Comparison of ENCODE assay signal across 8 mouse cellular contexts in genomic region chr13:22033741-22034442, GRCm38 (mm10). TPM values are rescaled to one million over a fixed set of nuclear protein-coding genes. Genes with fewer than 3 reads are reported as not detected.
DNase-seq lines count a peak whose midpoint lies in the region; ATAC-seq and TF ChIP-seq lines count a peak whose summit lies in the region.

No protein-coding gene starts in this region.

- H3K27ac ChIP-seq in kidney, embryonic 14.5 days (ENCODE audit: low read depth, low read length): peak overlapping the region; percentile 45; the same call in 1 of the 2 replicates
- peak overlapping the region; percentile 56; the same call in 1 of the 2 replicates for H3K27ac ChIP-seq in MEL (ENCODE audit: control insufficient read depth, low read depth, low read length)
- H3K27ac ChIP-seq in forebrain, embryonic 16.5 days (ENCODE audit: low read length): no peak overlapping the region
- peak overlapping the region; percentile 99 for H3K27ac ChIP-seq in liver, embryonic 16.5 days (ENCODE audit: low read length)

- peak overlapping the region; percentile 45 for H3K4me3 ChIP-seq in kidney, embryonic 14.5 days (ENCODE audit: low read length)
- H3K4me3 ChIP-seq in MEL (ENCODE audit: control insufficient read depth in 1 of 2, insufficient read depth in 1 of 2, low read depth in 2 of 2, low read length in 2 of 2): peak overlapping the region; percentile 17 to 43; a peak in 3 of 4 replicates
- peak overlapping the region; percentile 9; the same call in 1 of the 2 replicates for H3K4me3 ChIP-seq in forebrain, embryonic 16.5 days (replicated peaks; ENCODE audit: low read length)
- H3K4me3 ChIP-seq in liver, embryonic 16.5 days (ENCODE audit: low read depth, low read length): peak overlapping the region; percentile 71

- no peak for TF ChIP-seq RAD21 in MEL (IDR thresholded peaks at IDR 0.05; ENCODE audit: low read depth, low read length)

- DNase-seq in kidney, adult 8-10 months: no peak
- DNase-seq in MEL (ENCODE audit: low read depth, low spot score): peak; percentile 75
- DNase-seq in adrenal gland, postnatal 4 days (ENCODE audit: low spot score in 2 of 2): no peak
- DNase-seq in spleen, postnatal 4 days (ENCODE audit: low spot score in 2 of 2): no peak
- DNase-seq in layer of hippocampus, adult 18-20 months (ENCODE audit: low spot score in 2 of 2): no peak

- WGBS in kidney, embryonic 14.5 days: 47% methylated on average over 5 of the region's 5 CpGs
- 45% methylated on average over 5 of the region's 5 CpGs for WGBS in forebrain, embryonic 16.5 days
- 29% methylated on average over 5 of the region's 5 CpGs for WGBS in liver, embryonic 16.5 days (ENCODE audit: insufficient replicate concordance)

- no peaks in the 10 kb centered on the region for H3K36me3 ChIP-seq in kidney, embryonic 14.5 days (ENCODE audit: control insufficient read depth, insufficient read depth, low read length)
- peaks cover 0 to 22% of the 10 kb centered on the region in 2 experiments; a peak in 2 of 4 replicates for H3K36me3 ChIP-seq in MEL (ENCODE audit: control insufficient read depth in 1 of 2, insufficient read depth in 2 of 2, low read length in 2 of 2)
- no peaks in the 10 kb centered on the region for H3K36me3 ChIP-seq in forebrain, embryonic 16.5 days (ENCODE audit: control insufficient read depth, insufficient read depth)
- no peaks in the 10 kb centered on the region for H3K36me3 ChIP-seq in liver, embryonic 16.5 days (ENCODE audit: control insufficient read depth, insufficient read depth)

- H3K27me3 ChIP-seq in kidney, embryonic 14.5 days (ENCODE audit: control insufficient read depth, insufficient read depth, low read length): no peaks in the 10 kb centered on the region
- no peaks in the 10 kb centered on the region for H3K27me3 ChIP-seq in MEL (ENCODE audit: control insufficient read depth in 1 of 2, insufficient read depth in 2 of 2, low read length in 2 of 2)
- no peaks in the 10 kb centered on the region for H3K27me3 ChIP-seq in forebrain, embryonic 16.5 days (replicated peaks; ENCODE audit: control insufficient read depth, insufficient read depth, low read length)
- H3K27me3 ChIP-seq in liver, embryonic 16.5 days (ENCODE audit: control insufficient read depth, insufficient read depth, low read depth, low read length): no peaks in the 10 kb centered on the region

- peaks cover 4% of the 10 kb centered on the region; the same call in 1 of the 2 replicates for H3K4me1 ChIP-seq in kidney, embryonic 14.5 days (ENCODE audit: control insufficient read depth, insufficient read depth, low read length)
- peaks cover 0 to 4% of the 10 kb centered on the region in 2 experiments; a peak in 2 of 4 replicates for H3K4me1 ChIP-seq in MEL (ENCODE audit: control insufficient read depth in 1 of 2, insufficient read depth in 2 of 2, low read length in 2 of 2)
- peaks cover 21% of the 10 kb centered on the region for H3K4me1 ChIP-seq in forebrain, embryonic 16.5 days (replicated peaks; ENCODE audit: control insufficient read depth, insufficient read depth, low read length)
- H3K4me1 ChIP-seq in liver, embryonic 16.5 days (ENCODE audit: control insufficient read depth, low read depth, low read length): peaks cover 36% of the 10 kb centered on the region

- no peaks in the 10 kb centered on the region for H3K9me3 ChIP-seq in kidney, embryonic 14.5 days (ENCODE audit: control insufficient read depth, low read length)
- H3K9me3 ChIP-seq in MEL (replicated peaks; ENCODE audit: insufficient read depth, low read length): no peaks in the 10 kb centered on the region
- H3K9me3 ChIP-seq in forebrain, embryonic 16.5 days (ENCODE audit: control insufficient read depth, low read length): no peaks in the 10 kb centered on the region
- H3K9me3 ChIP-seq in liver, embryonic 16.5 days (replicated peaks; ENCODE audit: control insufficient read depth, low read length): no peaks in the 10 kb centered on the region

- H3K4me2 ChIP-seq in kidney, embryonic 14.5 days (replicated peaks; ENCODE audit: low read depth, low read length): peak overlapping the region; percentile 48
- peak overlapping the region; percentile 60 for H3K4me2 ChIP-seq in forebrain, embryonic 16.5 days (ENCODE audit: low read length)
- peak overlapping the region; percentile 80 for H3K4me2 ChIP-seq in liver, embryonic 16.5 days (ENCODE audit: low read depth, low read length)

- no peak for ATAC-seq in kidney, embryonic 14.5 days (ENCODE audit: low FRiP score, low TSS enrichment)
- no peak for ATAC-seq in forebrain, embryonic 16.5 days
- no peak for ATAC-seq in liver, embryonic 16.5 days (ENCODE audit: low read depth)

- no peak for TF ChIP-seq POLR2A in MEL (IDR thresholded peaks at IDR 0.05; ENCODE audit: control insufficient read depth in 1 of 2, insufficient read depth in 1 of 2, low read depth in 1 of 2, low read length in 2 of 2, poor library complexity in 1 of 2)

- H3K79me2 ChIP-seq in MEL (ENCODE audit: control insufficient read depth, insufficient read depth, low read length, poor library complexity): no peaks in the 10 kb centered on the region; the same call in 1 of the 2 replicates

- TF ChIP-seq CTCF in MEL (IDR thresholded peaks at IDR 0.05 in 2 of 3, conservative IDR thresholded peaks at IDR 0.05 in 1 of 3; ENCODE audit: control insufficient read depth in 1 of 3, insufficient read depth in 1 of 3, low read depth in 2 of 3, low read length in 3 of 3, poor library complexity in 1 of 3, severe bottlenecking in 1 of 3): no peak

- peak overlapping the region; percentile 67 for H3K9ac ChIP-seq in kidney, embryonic 14.5 days (ENCODE audit: low read depth, low read length)
- peak overlapping the region; percentile 68 for H3K9ac ChIP-seq in MEL (ENCODE audit: control insufficient read depth, low read depth, low read length, poor library complexity, severe bottlenecking)
- no peak overlapping the region for H3K9ac ChIP-seq in forebrain, embryonic 16.5 days (replicated peaks; ENCODE audit: low read depth, low read length)
- H3K9ac ChIP-seq in liver, embryonic 16.5 days (ENCODE audit: low read depth, low read length): peak overlapping the region; percentile 84

- no peak for TF ChIP-seq EP300 in MEL (IDR thresholded peaks at IDR 0.05; ENCODE audit: low read depth in 1 of 2, low read length in 2 of 2)

TF ChIP-seq in MEL, 35 proteins besides CTCF, POLR2A, EP300 and RAD21 (continues in another document):
- TF ChIP-seq MYB (IDR thresholded peaks at IDR 0.05; ENCODE audit: low read depth, low read length): no peak

RNA-seq across cellular contexts. Expression of gene Hist1h2ah, which starts 1.5 kb away (rescaled TPM):
- polyA plus RNA-seq in kidney, embryonic 14.5 days (2014; fragmentation: Nextera tagmentation; extraction: Ambion mirVana): 8.6 and 14.9 TPM in 2 replicates
- 1,264 and 1,284 TPM in 2 replicates for total RNA-seq in MEL (2012; rRNA removed)
- polyA plus RNA-seq in MEL (2012; ENCODE audit: insufficient read depth in 1 of 2, insufficient read length in 2 of 2, low read depth in 1 of 2, low replicate concordance in 2 of 2, missing spikeins in 1 of 2): 1 to 10 TPM in 1 of 2 experiments, not detected in 1; 3.7 TPM
- polyA plus RNA-seq in forebrain, embryonic 16.5 days (2015; fragmentation: Nextera tagmentation; extraction: Ambion mirVana): not detected in 2 replicates
- polyA plus RNA-seq in liver, embryonic 16.5 days (2015; fragmentation: Nextera tagmentation; extraction: Ambion mirVana): 13.7 and 18.8 TPM in 2 replicates
- total RNA-seq in adrenal gland, postnatal 4 days (2021): 100 to 1,000 TPM; 349 to 449 TPM
- 10 to 100 TPM in 1 of 2 experiments, 1 to 10 TPM in 1; 4.9 to 45.9 TPM for total RNA-seq in layer of hippocampus, adult 18-20 months (2021)

RNA-seq across cellular contexts. Expression of gene Hist1h2bk, which starts 1.8 kb away (rescaled TPM):
- 14.1 and 26.0 TPM in 2 replicates for polyA plus RNA-seq in kidney, embryonic 14.5 days (2014; fragmentation: Nextera tagmentation; extraction: Ambion mirVana)
- 2,495 and 3,316 TPM in 2 replicates for total RNA-seq in MEL (2012; rRNA removed)
- 1 to 10 TPM in 1 of 2 experiments, not detected in 1; 5.7 TPM for polyA plus RNA-seq in MEL (2012; ENCODE audit: insufficient read depth in 1 of 2, insufficient read length in 2 of 2, low read depth in 1 of 2, low replicate concordance in 2 of 2, missing spikeins in 1 of 2)
- polyA plus RNA-seq in forebrain, embryonic 16.5 days (2015; fragmentation: Nextera tagmentation; extraction: Ambion mirVana): 3.3 TPM in 1 of 2 replicates, not detected in the other
- polyA plus RNA-seq in liver, embryonic 16.5 days (2015; fragmentation: Nextera tagmentation; extraction: Ambion mirVana): 2.9 and 4.7 TPM in 2 replicates
- 100 to 1,000 TPM; 500 to 615 TPM for total RNA-seq in adrenal gland, postnatal 4 days (2021)
- total RNA-seq in layer of hippocampus, adult 18-20 months (2021): 10 to 100 TPM; 11.4 to 16.1 TPM

RNA-seq across cellular contexts. Expression of gene Hist1h4i, which starts 7.3 kb away (rescaled TPM):
- 33.2 and 38.0 TPM in 2 replicates for polyA plus RNA-seq in kidney, embryonic 14.5 days (2014; fragmentation: Nextera tagmentation; extraction: Ambion mirVana)
- total RNA-seq in MEL (2012; rRNA removed): 1,065 and 1,370 TPM in 2 replicates
- polyA plus RNA-seq in MEL (2012; ENCODE audit: insufficient read depth in 1 of 2, insufficient read length in 2 of 2, low read depth in 1 of 2, low replicate concordance in 2 of 2, missing spikeins in 1 of 2): 10 to 100 TPM in 1 of 2 experiments, not detected in 1; 10.4 TPM
- 14.0 and 14.5 TPM in 2 replicates for polyA plus RNA-seq in forebrain, embryonic 16.5 days (2015; fragmentation: Nextera tagmentation; extraction: Ambion mirVana)
- polyA plus RNA-seq in liver, embryonic 16.5 days (2015; fragmentation: Nextera tagmentation; extraction: Ambion mirVana): 47.5 and 58.3 TPM in 2 replicates
- total RNA-seq in adrenal gland, postnatal 4 days (2021): 100 to 1,000 TPM; 221 to 240 TPM
- total RNA-seq in layer of hippocampus, adult 18-20 months (2021): 10 to 100 TPM; 65.4 to 84.2 TPM

RNA-seq across cellular contexts. Expression of gene Hist1h2ag, which starts 8.9 kb away (rescaled TPM):
- 81.2 and 125 TPM in 2 replicates for polyA plus RNA-seq in kidney, embryonic 14.5 days (2014; fragmentation: Nextera tagmentation; extraction: Ambion mirVana)
- total RNA-seq in MEL (2012; rRNA removed): 766 and 975 TPM in 2 replicates
- polyA plus RNA-seq in MEL (2012; ENCODE audit: insufficient read depth in 1 of 2, insufficient read length in 2 of 2, low read depth in 1 of 2, low replicate concordance in 2 of 2, missing spikeins in 1 of 2): 1 to 10 TPM in 1 of 2 experiments, not detected in 1; 5.9 TPM
- 8.5 and 13.4 TPM in 2 replicates for polyA plus RNA-seq in forebrain, embryonic 16.5 days (2015; fragmentation: Nextera tagmentation; extraction: Ambion mirVana)
- 13.1 and 20.8 TPM in 2 replicates for polyA plus RNA-seq in liver, embryonic 16.5 days (2015; fragmentation: Nextera tagmentation; extraction: Ambion mirVana)
- total RNA-seq in adrenal gland, postnatal 4 days (2021): 100 to 1,000 TPM; 373 to 414 TPM
- 10 to 100 TPM in 1 of 2 experiments, 1 to 10 TPM in 1; 7.8 to 10.3 TPM for total RNA-seq in layer of hippocampus, adult 18-20 months (2021)

RNA-seq across cellular contexts. Expression of gene Hist1h2bj, which starts 9.1 kb away (rescaled TPM):
- 18.7 and 33.9 TPM in 2 replicates for polyA plus RNA-seq in kidney, embryonic 14.5 days (2014; fragmentation: Nextera tagmentation; extraction: Ambion mirVana)
- 2,032 and 2,655 TPM in 2 replicates for total RNA-seq in MEL (2012; rRNA removed)
- 1 to 10 TPM in 1 of 2 experiments, not detected in 1; 4.7 TPM for polyA plus RNA-seq in MEL (2012; ENCODE audit: insufficient read depth in 1 of 2, insufficient read length in 2 of 2, low read depth in 1 of 2, low replicate concordance in 2 of 2, missing spikeins in 1 of 2)
- 2.1 and 3.1 TPM in 2 replicates for polyA plus RNA-seq in forebrain, embryonic 16.5 days (2015; fragmentation: Nextera tagmentation; extraction: Ambion mirVana)
- 13.4 and 22.7 TPM in 2 replicates for polyA plus RNA-seq in liver, embryonic 16.5 days (2015; fragmentation: Nextera tagmentation; extraction: Ambion mirVana)
- 100 to 1,000 TPM; 290 to 321 TPM for total RNA-seq in adrenal gland, postnatal 4 days (2021)
- total RNA-seq in layer of hippocampus, adult 18-20 months (2021): 10 to 100 TPM in 1 of 2 experiments, 1 to 10 TPM in 1; 8.3 to 13.2 TPM

Comparison
In these comparisons a context has a peak if more than half of its experiments do, and no peak if none do; other contexts are left out.
1. H3K4me3 ChIP-seq: peak in every context shown above with its lines; median percentile 71 in liver, embryonic 16.5 days; 45 in kidney, embryonic 14.5 days; 30 in MEL; 9 in forebrain, embryonic 16.5 days.